Comparison of ENCODE assay signal across 19 mouse cellular contexts in genomic region chr12:29971795-29972464, GRCm38 (mm10). TPM values are rescaled to one million over a fixed set of nuclear protein-coding genes. Genes with fewer than 3 reads are reported as not detected.
DNase-seq lines count a peak whose midpoint lies in the region; ATAC-seq and TF ChIP-seq lines count a peak whose summit lies in the region.
"Had no signal": no experiment of that assay in that cellular context is flagged by ENCODE, and none has a peak within 500 bp of the region (broad histone marks: within the 10 kb centered on the region; RNA-seq: fewer than 3 reads in every experiment).

No protein-coding gene starts in this region.

- no peak overlapping the region for H3K4me2 ChIP-seq in heart, embryonic 16.5 days (ENCODE audit: low read depth, low read length)
- H3K4me2 ChIP-seq in lung, embryonic 16.5 days (ENCODE audit: low read depth, low read length): no peak overlapping the region
- no peak overlapping the region for H3K4me2 ChIP-seq in midbrain, embryonic 11.5 days
- H3K4me2 ChIP-seq: heart, embryonic 11.5 days; hindbrain, embryonic 14.5 days; liver, embryonic 13.5 days had no signal

- TF ChIP-seq CTCF in left cerebral cortex, adult 2 months (IDR thresholded peaks at IDR 0.05): no peak

- H3K27ac ChIP-seq in heart, embryonic 16.5 days (ENCODE audit: low read length): peak overlapping the region; percentile 38; the same call in 1 of the 2 replicates
- 0 out of 2 replicates have a peak overlapping the region, but pooled peaks have one; percentile 23 for H3K27ac ChIP-seq in lung, embryonic 16.5 days (ENCODE audit: low read length)
- H3K27ac ChIP-seq in midbrain, embryonic 11.5 days (ENCODE audit: low read depth, low read length): no peak overlapping the region
- no peak overlapping the region for H3K27ac ChIP-seq in left cerebral cortex, adult 2 months
- H3K27ac ChIP-seq: forebrain, embryonic 10.5 days; hindbrain, embryonic 14.5 days; liver, embryonic 13.5 days had no signal

- no peaks in the 10 kb centered on the region for H3K9me3 ChIP-seq in heart, embryonic 16.5 days (replicated peaks; ENCODE audit: control insufficient read depth, low read length)
- H3K9me3 ChIP-seq in lung, embryonic 16.5 days (ENCODE audit: control insufficient read depth, low read length): no peaks in the 10 kb centered on the region
- H3K9me3 ChIP-seq in midbrain, embryonic 11.5 days (ENCODE audit: control insufficient read depth, low read length): no peaks in the 10 kb centered on the region
- H3K9me3 ChIP-seq: forebrain, embryonic 10.5 days; liver, embryonic 13.5 days had no signal

- no peak for ATAC-seq in heart, embryonic 16.5 days (replicated peaks; ENCODE audit: extremely low read depth, insufficient read depth, low FRiP score)
- ATAC-seq in lung, embryonic 16.5 days (ENCODE audit: low read depth): no peak
- ATAC-seq in midbrain, embryonic 11.5 days (ENCODE audit: low FRiP score): no peak
- ATAC-seq: intestine, postnatal 0 days had no signal

- intact Hi-C loops in left cerebral cortex, adult 2 months (cut with DNase I): no loop called here

- no peaks in the 10 kb centered on the region for H3K27me3 ChIP-seq in heart, embryonic 16.5 days (ENCODE audit: control insufficient read depth, insufficient read depth, low read length)
- H3K27me3 ChIP-seq in lung, embryonic 16.5 days (ENCODE audit: control insufficient read depth, insufficient read depth, low read depth, low read length): no peaks in the 10 kb centered on the region
- no peaks in the 10 kb centered on the region for H3K27me3 ChIP-seq in midbrain, embryonic 11.5 days (ENCODE audit: control insufficient read depth, insufficient read depth, low read length)
- H3K27me3 ChIP-seq: liver, embryonic 13.5 days had no signal

- H3K36me3 ChIP-seq in heart, embryonic 16.5 days (ENCODE audit: control insufficient read depth, insufficient read depth): peaks cover 7% of the 10 kb centered on the region; the same call in 1 of the 2 replicates
- H3K36me3 ChIP-seq in lung, embryonic 16.5 days (ENCODE audit: control insufficient read depth, insufficient read depth, low read length): peaks cover 6% of the 10 kb centered on the region; the same call in 1 of the 2 replicates
- H3K36me3 ChIP-seq in midbrain, embryonic 11.5 days (ENCODE audit: control insufficient read depth, insufficient read depth, low read length): 0 out of 2 replicates have a peak, but pooled peaks cover 5% of the 10 kb centered on the region
- H3K36me3 ChIP-seq: liver, embryonic 13.5 days had no signal

- H3K9ac ChIP-seq in heart, embryonic 16.5 days (ENCODE audit: low read length): no peak overlapping the region
- H3K9ac ChIP-seq in lung, embryonic 16.5 days (ENCODE audit: low read length): no peak overlapping the region
- no peak overlapping the region for H3K9ac ChIP-seq in midbrain, embryonic 11.5 days (ENCODE audit: low read length)
- H3K9ac ChIP-seq: hindbrain, embryonic 14.5 days; liver, embryonic 13.5 days had no signal

- peak; percentile 18 to 37 for DNase-seq in adrenal gland, postnatal 36 days
- DNase-seq in adrenal gland, postnatal 25 days: no peak
- DNase-seq in heart, adult 18-20 months: no peak
- DNase-seq in lung, postnatal 4 days: no peak
- no peak for DNase-seq in midbrain, embryonic 11.5 days (ENCODE audit: low spot score, missing footprints)
- DNase-seq in left cerebral cortex, adult 2 months (ENCODE audit: extremely low spot score in 1 of 2, low spot score in 2 of 2): no peak
- DNase-seq: cerebellum, adult 18-20 months; kidney, postnatal 4 days; liver, embryonic 13.5 days; lung, postnatal 10 days; spleen, adult 18-20 months; thymus, adult 18-20 months had no signal

- 68% methylated on average over 7 of the region's 7 CpGs for WGBS in heart, embryonic 16.5 days
- 64% methylated on average over 7 of the region's 7 CpGs for WGBS in lung, embryonic 16.5 days
- WGBS in midbrain, embryonic 11.5 days: 87% methylated on average over 7 of the region's 7 CpGs

- no peak overlapping the region for H3K4me3 ChIP-seq in heart, embryonic 16.5 days (ENCODE audit: low read length)
- no peak overlapping the region for H3K4me3 ChIP-seq in lung, embryonic 16.5 days (ENCODE audit: low read length)
- H3K4me3 ChIP-seq in midbrain, embryonic 11.5 days (ENCODE audit: low read depth, low read length): no peak overlapping the region
- no peak overlapping the region for H3K4me3 ChIP-seq in left cerebral cortex, adult 2 months
- H3K4me3 ChIP-seq: forebrain, embryonic 10.5 days; liver, embryonic 13.5 days had no signal

- peaks cover 19% of the 10 kb centered on the region for H3K4me1 ChIP-seq in heart, embryonic 16.5 days (ENCODE audit: control insufficient read depth, insufficient read depth, low read length)
- H3K4me1 ChIP-seq in lung, embryonic 16.5 days (replicated peaks; ENCODE audit: control insufficient read depth, insufficient read depth, low read length): no peaks in the 10 kb centered on the region
- no peaks in the 10 kb centered on the region for H3K4me1 ChIP-seq in midbrain, embryonic 11.5 days (ENCODE audit: control insufficient read depth, insufficient read depth, low read length)
- H3K4me1 ChIP-seq: forebrain, embryonic 10.5 days; liver, embryonic 13.5 days had no signal

RNA-seq across cellular contexts. Expression of gene Pxdn, which starts 34.5 kb away (rescaled TPM):
- 10 to 100 TPM; 51.2 to 68.5 TPM for total RNA-seq in adrenal gland, postnatal 36 days (2021)
- 91.9 and 104 TPM in 2 replicates for total RNA-seq in adrenal gland, postnatal 25 days (2021)
- polyA plus RNA-seq in heart, embryonic 16.5 days (2015; fragmentation: Nextera tagmentation; extraction: Ambion mirVana): 58.0 and 71.5 TPM in 2 replicates
- 10 to 100 TPM; 27.7 to 31.8 TPM for total RNA-seq in heart, adult 18-20 months (2021)
- polyA plus RNA-seq in lung, embryonic 16.5 days (2015; fragmentation: Nextera tagmentation; extraction: Ambion mirVana): 99.9 and 105 TPM in 2 replicates
- 67.3 and 69.4 TPM in 2 replicates for polyA plus RNA-seq in midbrain, embryonic 11.5 days (2014; fragmentation: Nextera tagmentation; extraction: Ambion mirVana)
- 10 to 100 TPM; 51.7 to 61.5 TPM for total RNA-seq in left cerebral cortex, adult 2 months (2021)
- total RNA-seq: megakaryocyte-erythroid progenitor cell, adult 5-6 weeks had no signal

Comparison
In these comparisons a context has a peak if more than half of its experiments do, and no peak if none do; other contexts are left out.
1. DNase-seq: peak in adrenal gland, postnatal 36 days (2 of 2); none in adrenal gland, postnatal 25 days (single experiment), heart, adult 18-20 months (0 of 2), lung, postnatal 4 days (0 of 2), midbrain, embryonic 11.5 days (single experiment) and left cerebral cortex, adult 2 months (0 of 2).
2. H3K27ac ChIP-seq: peak in heart, embryonic 16.5 days (single experiment) and lung, embryonic 16.5 days (single experiment); none in midbrain, embryonic 11.5 days (single experiment) and left cerebral cortex, adult 2 months (single experiment).